Mouse (Mus musculus): ENCODE results near the gene Hoxd11. TPM values are rescaled to one million over a fixed set of nuclear protein-coding genes. Genes with fewer than 3 reads are reported as not detected.

Hoxd11 gene
- polyA plus RNA-seq, 1 experiment from 2014 or later = 0.44 TPM

GRCm38 (mm10) chr2:74696442-74697335 is 17.3 kb downstream of the Hoxd11 start:
- ATAC-seq (replicated peaks; ENCODE audit: low FRiP score) = no peak
- Histone ChIP-seq H3K4me3 (ENCODE audit: low read depth, low read length) (no peak overlapping the region), H3K4me2 (no peak overlapping the region), H3K27ac (ENCODE audit: low read depth, low read length) (no peak overlapping the region), H3K9ac (ENCODE audit: low read depth, low read length) (no peak overlapping the region), H3K9me3 (ENCODE audit: control insufficient read depth, low read length) (no peaks in the 10 kb centered on the region), H3K4me1 (replicated peaks; ENCODE audit: control insufficient read depth, insufficient read depth, low read length) (no peaks in the 10 kb centered on the region), H3K36me3 (ENCODE audit: control insufficient read depth, insufficient read depth, low read length) (no peaks in the 10 kb centered on the region), H3K27me3 (replicated peaks; ENCODE audit: control insufficient read depth, insufficient read depth, low read length) (peaks cover 100% of the 10 kb centered on the region)
- DNase-seq (ENCODE audit: low spot score) = peak; percentile 40
- 4% methylated on average over 34 of the region's 34 CpGs for WGBS

DNA sequence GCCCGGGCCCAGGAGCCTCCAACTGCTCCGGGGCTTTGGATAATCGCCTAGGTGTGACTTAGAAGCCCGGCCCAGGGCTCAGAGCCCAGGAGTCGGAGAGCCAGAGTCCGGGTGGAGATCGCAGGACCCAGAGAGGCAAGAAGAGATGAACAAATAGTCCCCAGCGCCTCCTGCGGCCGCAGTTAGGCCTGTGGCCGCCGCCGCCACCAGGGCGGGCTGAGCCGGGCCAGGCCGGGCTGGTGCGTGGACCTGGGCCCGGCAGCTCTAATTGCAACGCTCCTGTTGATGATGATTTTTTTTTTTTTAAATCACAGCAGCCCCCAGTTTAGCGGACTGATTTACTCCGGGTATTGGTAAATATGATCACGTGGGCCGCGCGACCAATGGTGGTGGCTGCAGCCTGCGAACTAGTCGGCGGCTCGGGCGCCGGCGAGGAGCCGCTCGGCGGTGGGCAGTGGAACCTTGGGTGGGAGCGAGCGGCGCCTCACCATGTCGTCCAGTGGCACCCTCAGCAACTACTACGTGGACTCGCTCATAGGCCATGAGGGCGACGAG is 18.3 kb downstream of the Hoxd11 start, which contains the start of gene Hoxd9:
TSS of gene Hoxd9 (plus strand) at position 161 of the 555 bp plus-strand sequence.
- no peak within 1 kb of the TSS for H3K9ac ChIP-seq (ENCODE audit: low read depth, low read length)
- peaks cover 99% of the 10 kb centered on the region for H3K27me3 ChIP-seq (replicated peaks; ENCODE audit: control insufficient read depth, insufficient read depth, low read length)
- ATAC-seq (replicated peaks; ENCODE audit: low FRiP score) = no peak
- no peaks in the 10 kb centered on the region for H3K4me1 ChIP-seq (replicated peaks; ENCODE audit: control insufficient read depth, insufficient read depth, low read length)
- peak; percentile 62 for DNase-seq (ENCODE audit: low spot score)
- peak within 1 kb of the TSS; percentile 50 for H3K4me2 ChIP-seq
- no peaks in the 10 kb centered on the region for H3K36me3 ChIP-seq (ENCODE audit: control insufficient read depth, insufficient read depth, low read length)
- H3K4me3 ChIP-seq (ENCODE audit: low read depth, low read length) = peak within 1 kb of the TSS; percentile 36
- no peaks in the 10 kb centered on the region for H3K9me3 ChIP-seq (ENCODE audit: control insufficient read depth, low read length)
- H3K27ac ChIP-seq (ENCODE audit: low read depth, low read length) = no peak within 1 kb of the TSS
- WGBS = under 1% methylated on average over 43 of the region's 43 CpGs

GRCm38 (mm10) chr2:74698201-74699052 is 19.1 kb downstream of the Hoxd11 start:
- ATAC-seq (replicated peaks; ENCODE audit: low FRiP score) (no peak), DNase-seq (ENCODE audit: low spot score) (peak; percentile 56)
- Histone ChIP-seq H3K9ac (ENCODE audit: low read depth, low read length) (no peak overlapping the region), H3K36me3 (ENCODE audit: control insufficient read depth, insufficient read depth, low read length) (no peaks in the 10 kb centered on the region), H3K4me1 (replicated peaks; ENCODE audit: control insufficient read depth, insufficient read depth, low read length) (no peaks in the 10 kb centered on the region), H3K4me3 (ENCODE audit: low read depth, low read length) (peak overlapping the region; percentile 36), H3K27ac (ENCODE audit: low read depth, low read length) (no peak overlapping the region), H3K9me3 (ENCODE audit: control insufficient read depth, low read length) (no peaks in the 10 kb centered on the region), H3K27me3 (replicated peaks; ENCODE audit: control insufficient read depth, insufficient read depth, low read length) (peaks cover 99% of the 10 kb centered on the region), H3K4me2 (peak overlapping the region; percentile 50)
- under 1% methylated on average over 84 of the region's 86 CpGs for WGBS

DNA sequence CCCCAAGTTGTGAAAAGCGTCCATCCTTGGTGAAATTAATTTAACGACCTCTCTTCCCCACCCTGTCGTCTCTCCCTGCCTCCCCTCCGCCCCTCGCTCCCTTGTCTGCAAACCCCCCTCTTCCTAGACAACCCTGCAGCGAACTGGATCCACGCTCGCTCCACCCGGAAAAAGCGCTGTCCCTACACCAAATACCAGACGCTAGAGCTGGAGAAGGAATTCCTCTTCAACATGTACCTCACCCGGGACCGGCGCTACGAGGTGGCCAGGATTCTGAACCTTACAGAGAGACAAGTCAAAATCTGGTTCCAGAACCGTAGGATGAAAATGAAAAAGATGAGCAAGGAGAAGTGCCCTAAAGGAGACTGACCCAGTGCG is 19.7 kb downstream of the Hoxd11 start:
- no peaks in the 10 kb centered on the region for H3K4me1 ChIP-seq (replicated peaks; ENCODE audit: control insufficient read depth, insufficient read depth, low read length)
- no peak overlapping the region for H3K4me3 ChIP-seq (ENCODE audit: low read depth, low read length)
- H3K36me3 ChIP-seq (ENCODE audit: control insufficient read depth, insufficient read depth, low read length) = no peaks in the 10 kb centered on the region
- H3K9ac ChIP-seq (ENCODE audit: low read depth, low read length) = no peak overlapping the region
- DNase-seq (ENCODE audit: low spot score) = peak; percentile 36
- no peaks in the 10 kb centered on the region for H3K9me3 ChIP-seq (ENCODE audit: control insufficient read depth, low read length)
- 3% methylated on average over 17 of the region's 17 CpGs for WGBS
- H3K27me3 ChIP-seq (replicated peaks; ENCODE audit: control insufficient read depth, insufficient read depth, low read length) = peaks cover 99% of the 10 kb centered on the region
- ATAC-seq (replicated peaks; ENCODE audit: low FRiP score) = no peak
- H3K27ac ChIP-seq (ENCODE audit: low read depth, low read length) = no peak overlapping the region
- no peak overlapping the region for H3K4me2 ChIP-seq

GRCm38 (mm10) chr2:74699664-74700545 is 20.5 kb downstream of the Hoxd11 start:
- peaks cover 99% of the 10 kb centered on the region for H3K27me3 ChIP-seq (replicated peaks; ENCODE audit: control insufficient read depth, insufficient read depth, low read length)
- H3K4me3 ChIP-seq (ENCODE audit: low read depth, low read length) = no peak overlapping the region
- DNase-seq (ENCODE audit: low spot score) = peak; percentile 39
- no peaks in the 10 kb centered on the region for H3K9me3 ChIP-seq (ENCODE audit: control insufficient read depth, low read length)
- 11% methylated on average over 23 of the region's 23 CpGs for WGBS
- H3K4me2 ChIP-seq = no peak overlapping the region
- H3K4me1 ChIP-seq (replicated peaks; ENCODE audit: control insufficient read depth, insufficient read depth, low read length) = peaks cover 2% of the 10 kb centered on the region; the same call in 1 of the 2 replicates
- no peaks in the 10 kb centered on the region for H3K36me3 ChIP-seq (ENCODE audit: control insufficient read depth, insufficient read depth, low read length)
- H3K27ac ChIP-seq (ENCODE audit: low read depth, low read length) = no peak overlapping the region
- no peak for ATAC-seq (replicated peaks; ENCODE audit: low FRiP score)
- no peak overlapping the region for H3K9ac ChIP-seq (ENCODE audit: low read depth, low read length)

- ATAC-seq (replicated peaks; ENCODE audit: low FRiP score) (no peak), DNase-seq (ENCODE audit: low spot score) (peak; percentile 33)
- Histone ChIP-seq H3K27me3 (replicated peaks; ENCODE audit: control insufficient read depth, insufficient read depth, low read length) (peaks cover 99% of the 10 kb centered on the region), H3K27ac (ENCODE audit: low read depth, low read length) (no peak overlapping the region), H3K4me3 (ENCODE audit: low read depth, low read length) (no peak overlapping the region), H3K36me3 (ENCODE audit: control insufficient read depth, insufficient read depth, low read length) (no peaks in the 10 kb centered on the region), H3K9me3 (ENCODE audit: control insufficient read depth, low read length) (no peaks in the 10 kb centered on the region), H3K9ac (ENCODE audit: low read depth, low read length) (no peak overlapping the region), H3K4me1 (replicated peaks; ENCODE audit: control insufficient read depth, insufficient read depth, low read length) (peaks cover 8% of the 10 kb centered on the region; the same call in 1 of the 2 replicates), H3K4me2 (no peak overlapping the region)
- WGBS = 11% methylated on average over 22 of the region's 22 CpGs
These were observed 21.3 kb downstream of the Hoxd11 start for GRCm38 (mm10) chr2:74700546-74701112.

GRCm38 (mm10) chr2:74701949-74702819 is 22.8 kb downstream of the Hoxd11 start:
- Histone ChIP-seq H3K27ac (ENCODE audit: low read depth, low read length) (no peak overlapping the region), H3K4me3 (ENCODE audit: low read depth, low read length) (no peak overlapping the region), H3K4me2 (no peak overlapping the region), H3K4me1 (replicated peaks; ENCODE audit: control insufficient read depth, insufficient read depth, low read length) (peaks cover 10% of the 10 kb centered on the region; the same call in 1 of the 2 replicates), H3K36me3 (ENCODE audit: control insufficient read depth, insufficient read depth, low read length) (no peaks in the 10 kb centered on the region), H3K27me3 (replicated peaks; ENCODE audit: control insufficient read depth, insufficient read depth, low read length) (peaks cover 98% of the 10 kb centered on the region), H3K9ac (ENCODE audit: low read depth, low read length) (no peak overlapping the region), H3K9me3 (ENCODE audit: control insufficient read depth, low read length) (no peaks in the 10 kb centered on the region)
- DNase-seq (ENCODE audit: low spot score) (peak; percentile 64), ATAC-seq (replicated peaks; ENCODE audit: low FRiP score) (no peak)
- 16% methylated on average over 17 of the region's 17 CpGs for WGBS
